Mouse (Mus musculus) heart, embryonic 11.5 days (tissue): ENCODE results near the gene Inpp5b. TPM values are rescaled to one million over a fixed set of nuclear protein-coding genes. Genes with fewer than 3 reads are reported as not detected.

Experiments
- ATAC-seq: fragments of 200-750 bp; cut with Nextera tagmentation; replicated peaks from 2 replicates; pipeline ENCODE4 v1.8.0; 2017; ENCODE audit warnings: moderate library complexity; ENCODE audit not compliant: insufficient number of reproducible peaks, low FRiP score, low TSS enrichment
- H3K27ac ChIP-seq: fragments of 300-500 bp; sonication (generic); 2 replicates; pipeline ENCODE4 v1.5.1; 2014; ENCODE audit warnings: mild to moderate bottlenecking, low read depth, low read length
- H3K27me3 ChIP-seq: fragments of 300-500 bp; sonication (generic); 2 replicates; pipeline ENCODE4 v1.6.1; 2014; ENCODE audit warnings: mild to moderate bottlenecking, low read length, mixed read lengths; ENCODE audit not compliant: control insufficient read depth, insufficient read depth
- H3K36me3 ChIP-seq: fragments of 300-500 bp; sonication (generic); 2 replicates; pipeline ENCODE4 v1.6.1; 2014; ENCODE audit warnings: mild to moderate bottlenecking, low read length, moderate library complexity, mixed read lengths; ENCODE audit not compliant: control insufficient read depth, insufficient read depth
- H3K4me1 ChIP-seq: fragments of 300-500 bp; sonication (generic); 2 replicates; pipeline ENCODE4 v1.6.1; 2014; ENCODE audit warnings: low read length; ENCODE audit not compliant: control insufficient read depth, insufficient read depth
- H3K4me2 ChIP-seq: fragments of 300-500 bp; sonication (generic); 2 replicates; pipeline ENCODE4 v1.6.1; 2014; ENCODE audit warnings: mild to moderate bottlenecking, moderate library complexity
- H3K4me3 ChIP-seq: fragments of 300-500 bp; sonication (generic); 2 replicates; pipeline ENCODE4 v1.5.1; 2014; ENCODE audit warnings: low read depth, low read length
- H3K9ac ChIP-seq: fragments of 300-500 bp; sonication (generic); 2 replicates; pipeline ENCODE4 v1.6.1; 2014; ENCODE audit warnings: mild to moderate bottlenecking, low read depth, low read length, moderate library complexity
- H3K9me3 ChIP-seq: fragments of 300-500 bp; sonication (generic); replicated peaks from 2 replicates; pipeline ENCODE4 v1.6.1; 2016; ENCODE audit warnings: low read length; ENCODE audit not compliant: control insufficient read depth
- WGBS: fragments of 180-500 bp; shearing (Covaris S2); extraction: QIAGEN DNeasy Blood & Tissue Kit; methylation state at CpG from one replicate; pipeline ENCODE4 v1.1.7; 2014; ENCODE audit not compliant: insufficient replicate concordance; 5-methylcytosine and 5-hydroxymethylcytosine counted together
- microRNA counts: library from miRNA; unstranded; fragments of <30 nt; microRNA quantifications from one replicate; lab custom pipeline; 2015
- microRNA-seq: library from miRNA; unstranded; fragments of <30 nt; microRNA quantifications from one replicate; pipeline ENCODE4, GENCODE M21; 2016; ENCODE audit warnings: borderline number of aligned reads
- polyA plus RNA-seq: library from polyadenylated mRNA; unstranded; fragments of >200 nt; fragmentation: Nextera tagmentation; extraction: Ambion mirVana; gene quantifications from 2 replicates; pipeline ENCODE4 v1.2.1, GENCODE M21; 2014

Gene Inpp5b
- polyA plus RNA-seq, 1 experiment from 2014 or later, result 18.5 TPM

DNA sequence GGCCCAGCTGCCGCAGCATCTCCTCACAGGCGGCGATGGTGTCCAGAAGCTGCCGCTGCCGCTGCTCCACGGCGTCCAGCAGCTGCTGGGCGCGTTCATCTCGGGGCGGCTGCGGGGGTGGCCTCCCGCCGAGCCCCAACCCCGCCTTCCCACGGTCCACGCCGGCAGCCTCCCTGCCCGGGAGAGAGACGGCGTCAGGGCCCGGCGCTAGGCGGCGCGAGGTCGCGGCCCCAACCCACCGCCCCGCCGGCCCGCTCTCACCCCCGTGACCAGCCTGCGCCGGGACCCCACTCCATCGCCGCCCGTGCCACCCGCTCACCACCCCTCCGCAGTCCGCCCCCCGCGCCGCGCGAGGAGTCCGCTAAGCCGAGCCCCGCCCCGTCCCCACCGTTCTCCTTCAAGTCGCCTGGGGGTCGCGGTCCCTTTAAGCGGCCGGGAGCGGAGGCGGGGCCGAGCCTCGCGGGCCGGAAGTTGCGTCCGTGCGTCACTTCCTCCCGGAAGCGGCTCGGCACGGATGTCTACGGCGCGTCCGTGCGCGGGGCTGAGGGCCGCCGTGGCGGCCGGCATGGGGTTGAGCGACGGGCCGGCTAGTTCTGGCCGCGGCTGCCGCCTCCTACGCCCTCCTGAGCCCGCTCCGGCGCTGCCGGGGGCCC is 108.7 kb downstream of the Inpp5b start, which contains the start of gene Yrdc:
Gene Yrdc (plus strand): TSS at position 419 of the 653 bp plus-strand sequence.
- Histone ChIP-seq H3K27me3 (no peaks in the 10 kb centered on the region), H3K4me1 (peaks cover 11% of the 10 kb centered on the region), H3K4me3 (peak within 1 kb of the TSS; percentile 92), H3K27ac (peak within 1 kb of the TSS; percentile 93), H3K4me2 (peak within 1 kb of the TSS; percentile 76), H3K9me3 (no peaks in the 10 kb centered on the region), H3K9ac (peak within 1 kb of the TSS; percentile 88), H3K36me3 (no peaks in the 10 kb centered on the region)
- peak; percentile 89 for ATAC-seq
- 0% methylated on average over 79 of the region's 90 CpGs for WGBS

MicroRNAs within 50 kb of the gene (microRNA counts, 519-probe panel; counts per million panel counts)
- 32.2 counts per million for microRNA mmu-miR-697 (lab: Ali Mortazavi, UCI)
- microRNA mmu-miR-698 (lab: Ali Mortazavi, UCI), result 32.2 counts per million

Small RNAs within 50 kb of the gene (microRNA-seq; reads per million reads assigned to microRNA genes)
- gene Gm24721 (not detected), gene Mir697 (not detected), gene Mir698 (not detected)

Other genes starting within 250 kb of the Inpp5b start
- gene 3100002H09Rik, start 131.0 kb upstream of the Inpp5b start, polyA plus RNA-seq, result not detected in 2 replicates
- 0.21 and 0.24 TPM in 2 replicates for gene Pou3f1, start 85.0 kb upstream of the Inpp5b start, polyA plus RNA-seq
- 57.1 and 60.7 TPM in 2 replicates for gene Utp11, start 48.2 kb upstream of the Inpp5b start, polyA plus RNA-seq
- gene Fhl3, start 41.1 kb upstream of the Inpp5b start, polyA plus RNA-seq, result 6.3 and 6.4 TPM in 2 replicates
- gene Sf3a3, start 27.1 kb upstream of the Inpp5b start, polyA plus RNA-seq, result 109 and 113 TPM in 2 replicates
- gene Mtf1, start 60.3 kb downstream of the Inpp5b start, polyA plus RNA-seq, result 11.0 and 13.5 TPM in 2 replicates
- 25.4 and 28.0 TPM in 2 replicates for gene Yrdc, start 108.8 kb downstream of the Inpp5b start, polyA plus RNA-seq
- gene 1110065P20Rik, start 109.3 kb downstream of the Inpp5b start, polyA plus RNA-seq, result 41.4 and 46.3 TPM in 2 replicates
- 0.13 and 0.21 TPM in 2 replicates for gene Maneal, start 120.3 kb downstream of the Inpp5b start, polyA plus RNA-seq
- gene Epha10, start 139.0 kb downstream of the Inpp5b start, polyA plus RNA-seq, result not detected in 2 replicates
- gene 9930104L06Rik, start 195.2 kb downstream of the Inpp5b start, polyA plus RNA-seq, result 3.2 and 5.4 TPM in 2 replicates
- gene Cdca8, start 197.5 kb downstream of the Inpp5b start, polyA plus RNA-seq, result 131 and 136 TPM in 2 replicates
- 6.9 and 10.4 TPM in 2 replicates for gene Rspo1, start 244.6 kb downstream of the Inpp5b start, polyA plus RNA-seq